Mouse (Mus musculus) B cell, adult (primary cell): ENCODE measurements around the gene Peg10. TPM values are rescaled to one million over a fixed set of nuclear protein-coding genes. Genes with fewer than 3 reads are reported as not detected.

Experiments
- total RNA-seq: library from RNA; stranded (reverse); gene quantifications from 4 replicates; pipeline ENCODE4 v1.2.4, GENCODE M21; 2023; ENCODE audit not compliant: inconsistent age

Gene Peg10
- total RNA-seq: 0.13 to 0.55 TPM (median 0.30 TPM) in 4 replicates

GRCm38 (mm10) chr6:4746696-4747439 is at the start of gene Peg10, which contains the start of gene Sgce:
TSS of gene Peg10 (plus strand) at chr6:4747306.
TSS of gene Sgce (minus strand) at chr6:4747207.

Other genes with a start within 250 kb of the Peg10 start
- gene Col1a2, start 242.5 kb upstream of the Peg10 start, total RNA-seq: 0.36 to 0.87 TPM (median 0.48 TPM) in 3 of 4 replicates, not detected in the other
- 19.8 to 25.0 TPM (median 21.1 TPM) in 4 replicates for gene Casd1, start 146.5 kb upstream of the Peg10 start, total RNA-seq
- gene Sgce, start 99 bp upstream of the Peg10 start, total RNA-seq: 0.60 to 1.1 TPM (median 0.99 TPM) in 4 replicates
- gene Ppp1r9a, start 155.6 kb downstream of the Peg10 start, total RNA-seq: 0.09 to 0.15 TPM (median 0.13 TPM) in 4 replicates